Mouse (Mus musculus) megakaryocyte, embryonic 14.5 days (primary cell): ENCODE data around the gene Smg9.

Experiments used
- FLI1 ChIP-seq: IDR thresholded peaks from 2 replicates; pipeline ENCODE4 v1.6.1; 2012; ENCODE audit warnings: low read length, inconsistent platforms, mixed read lengths
- GATA1 ChIP-seq: IDR thresholded peaks from 3 replicates; pipeline ENCODE4 v1.6.1; 2012; ENCODE audit warnings: mixed read lengths, low read length, inconsistent platforms, borderline replicate concordance

GRCm38 (mm10) chr7:24445266-24445926, 46.0 kb downstream of the Smg9 start:
- no peak for TF ChIP-seq GATA1
- TF ChIP-seq FLI1: no peak
